Mouse (Mus musculus) liver, embryonic 16.5 days (tissue): ENCODE measurements around the gene Syt3. TPM values are rescaled to one million over a fixed set of nuclear protein-coding genes. Genes with fewer than 3 reads are reported as not detected.

Experiments
- ATAC-seq: fragments of 200-750 bp; cut with Nextera tagmentation; 2 replicates; pipeline ENCODE4 v1.8.0; 2017; ENCODE audit warnings: low read depth, mild to moderate bottlenecking, moderate number of reproducible peaks, moderate library complexity
- H3K27ac ChIP-seq: fragments of 300-500 bp; sonication (generic); 2 replicates; pipeline ENCODE4 v1.5.1; 2014; ENCODE audit warnings: mild to moderate bottlenecking, low read length
- H3K27me3 ChIP-seq: fragments of 300-500 bp; sonication (generic); 2 replicates; pipeline ENCODE4 v1.6.1; 2014; ENCODE audit warnings: low read depth, low read length, mixed read lengths; ENCODE audit not compliant: control insufficient read depth, insufficient read depth
- H3K36me3 ChIP-seq: fragments of 300-500 bp; sonication (generic); 2 replicates; pipeline ENCODE4 v1.6.1; 2014; ENCODE audit warnings: mild to moderate bottlenecking; ENCODE audit not compliant: control insufficient read depth, insufficient read depth
- H3K4me1 ChIP-seq: fragments of 300-500 bp; sonication (generic); 2 replicates; pipeline ENCODE4 v1.6.1; 2014; ENCODE audit warnings: low read depth, low read length, mixed read lengths; ENCODE audit not compliant: control insufficient read depth
- H3K4me2 ChIP-seq: fragments of 300-500 bp; sonication (generic); 2 replicates; pipeline ENCODE4 v1.6.1; 2014; ENCODE audit warnings: low read depth, low read length, mixed read lengths
- H3K4me3 ChIP-seq: fragments of 300-500 bp; sonication (generic); 2 replicates; pipeline ENCODE4 v1.5.1; 2014; ENCODE audit warnings: low read depth, mild to moderate bottlenecking, low read length
- H3K9ac ChIP-seq: fragments of 300-500 bp; sonication (generic); 2 replicates; pipeline ENCODE4 v1.6.1; 2014; ENCODE audit warnings: low read depth, low read length
- H3K9me3 ChIP-seq: fragments of 300-500 bp; sonication (generic); replicated peaks from 2 replicates; pipeline ENCODE4 v1.6.1; 2016; ENCODE audit warnings: low read length; ENCODE audit not compliant: control insufficient read depth
- WGBS: fragments of 180-500 bp; shearing (Covaris S2); extraction: QIAGEN DNeasy Blood & Tissue Kit; methylation state at CpG from one replicate; pipeline ENCODE4 v1.1.7; 2014; ENCODE audit not compliant: insufficient replicate concordance; 5-methylcytosine and 5-hydroxymethylcytosine counted together
- polyA plus RNA-seq: library from polyadenylated mRNA; unstranded; fragments of >200 nt; fragmentation: Nextera tagmentation; extraction: Ambion mirVana; gene quantifications from 2 replicates; pipeline ENCODE4 v1.2.1, GENCODE M21; 2015

Syt3 gene
- polyA plus RNA-seq, 1 experiment from 2014 or later, result not detected

- Histone ChIP-seq H3K27ac (no peak overlapping the region), H3K4me1 (peaks cover 13% of the 10 kb centered on the region), H3K4me2 (no peak overlapping the region), H3K4me3 (no peak overlapping the region), H3K9me3 (no peaks in the 10 kb centered on the region), H3K9ac (no peak overlapping the region), H3K27me3 (peaks cover 38% of the 10 kb centered on the region), H3K36me3 (no peaks in the 10 kb centered on the region)
- WGBS, result 38% methylated on average over 1 of the region's 1 CpGs
- ATAC-seq, result no peak
These were observed 53.3 kb downstream of the Syt3 start for GRCm38 (mm10) chr7:44437188-44437587.

- H3K9ac ChIP-seq, result no peak overlapping the region
- peaks cover 13% of the 10 kb centered on the region for H3K4me1 ChIP-seq
- no peak overlapping the region for H3K4me3 ChIP-seq
- no peak overlapping the region for H3K4me2 ChIP-seq
- H3K36me3 ChIP-seq, result no peaks in the 10 kb centered on the region
- no peak overlapping the region for H3K27ac ChIP-seq
- ATAC-seq, result no peak
- H3K9me3 ChIP-seq, result no peaks in the 10 kb centered on the region
- 59% methylated on average over 8 of the region's 8 CpGs for WGBS
- peaks cover 42% of the 10 kb centered on the region for H3K27me3 ChIP-seq
These were observed 54.0 kb downstream of the Syt3 start for GRCm38 (mm10) chr7:44437933-44438332.

GRCm38 (mm10) chr7:44439696-44440095 lies 55.8 kb downstream of the Syt3 start:
- no peak for ATAC-seq
- Histone ChIP-seq H3K4me3 (no peak overlapping the region), H3K36me3 (no peaks in the 10 kb centered on the region), H3K4me1 (peaks cover 6% of the 10 kb centered on the region), H3K4me2 (no peak overlapping the region), H3K9ac (no peak overlapping the region), H3K27me3 (peaks cover 60% of the 10 kb centered on the region), H3K9me3 (no peaks in the 10 kb centered on the region), H3K27ac (no peak overlapping the region)
- WGBS, result 34% methylated on average over 2 of the region's 2 CpGs

GRCm38 (mm10) chr7:44440479-44440878 lies 56.6 kb downstream of the Syt3 start:
- no peak for ATAC-seq
- H3K36me3 ChIP-seq, result no peaks in the 10 kb centered on the region

GRCm38 (mm10) chr7:44441180-44441579 lies 57.3 kb downstream of the Syt3 start:
- Histone ChIP-seq H3K4me3 (no peak overlapping the region), H3K9ac (no peak overlapping the region), H3K27ac (no peak overlapping the region), H3K4me2 (no peak overlapping the region), H3K27me3 (peaks cover 71% of the 10 kb centered on the region), H3K4me1 (peaks cover 5% of the 10 kb centered on the region), H3K36me3 (no peaks in the 10 kb centered on the region), H3K9me3 (no peaks in the 10 kb centered on the region)
- ATAC-seq, result no peak
- WGBS, result 17% methylated on average over 1 of the region's 1 CpGs

More at GRCm38 (mm10) chr7:44440479-44440878, 56.6 kb downstream of the Syt3 start:
- WGBS, result 60% methylated on average over 1 of the region's 1 CpGs
- no peak overlapping the region for H3K9ac ChIP-seq
- H3K9me3 ChIP-seq, result no peaks in the 10 kb centered on the region
- no peak overlapping the region for H3K27ac ChIP-seq
- H3K4me1 ChIP-seq, result peaks cover 6% of the 10 kb centered on the region
- peaks cover 66% of the 10 kb centered on the region for H3K27me3 ChIP-seq
- no peak overlapping the region for H3K4me2 ChIP-seq
- H3K4me3 ChIP-seq, result no peak overlapping the region

- Histone ChIP-seq H3K27ac (no peak overlapping the region), H3K9ac (no peak overlapping the region), H3K36me3 (no peaks in the 10 kb centered on the region), H3K9me3 (no peaks in the 10 kb centered on the region), H3K4me3 (no peak overlapping the region), H3K27me3 (peaks cover 76% of the 10 kb centered on the region), H3K4me1 (peaks cover under 1% of the 10 kb centered on the region; the same call in 1 of the 2 replicates), H3K4me2 (no peak overlapping the region)
- no peak for ATAC-seq
- WGBS, result 4% methylated on average over 14 of the region's 14 CpGs
These were observed 57.8 kb downstream of the Syt3 start for GRCm38 (mm10) chr7:44441648-44442109.

GRCm38 (mm10) chr7:44442407-44442821 lies 58.5 kb downstream of the Syt3 start:
- peaks cover 79% of the 10 kb centered on the region for H3K27me3 ChIP-seq
- WGBS, result 4% methylated on average over 14 of the region's 14 CpGs
- no peak overlapping the region for H3K4me2 ChIP-seq
- no peak overlapping the region for H3K9ac ChIP-seq
- no peaks in the 10 kb centered on the region for H3K4me1 ChIP-seq
- H3K4me3 ChIP-seq, result no peak overlapping the region
- H3K9me3 ChIP-seq, result no peaks in the 10 kb centered on the region
- no peak overlapping the region for H3K27ac ChIP-seq
- no peak for ATAC-seq
- H3K36me3 ChIP-seq, result no peaks in the 10 kb centered on the region

GRCm38 (mm10) chr7:44443268-44444173 lies 59.6 kb downstream of the Syt3 start:
- Histone ChIP-seq H3K9ac (no peak overlapping the region), H3K4me3 (no peak overlapping the region), H3K27me3 (peaks cover 83% of the 10 kb centered on the region), H3K4me1 (no peaks in the 10 kb centered on the region), H3K9me3 (no peaks in the 10 kb centered on the region), H3K4me2 (no peak overlapping the region), H3K27ac (no peak overlapping the region), H3K36me3 (no peaks in the 10 kb centered on the region)
- WGBS, result 9% methylated on average over 20 of the region's 20 CpGs
- no peak for ATAC-seq

GRCm38 (mm10) chr7:44444886-44445527 lies 61.1 kb downstream of the Syt3 start:
- H3K4me3 ChIP-seq, result no peak overlapping the region
- no peak overlapping the region for H3K4me2 ChIP-seq
- peaks cover 74% of the 10 kb centered on the region for H3K27me3 ChIP-seq
- no peaks in the 10 kb centered on the region for H3K36me3 ChIP-seq
- H3K4me1 ChIP-seq, result no peaks in the 10 kb centered on the region
- 8% methylated on average over 29 of the region's 29 CpGs for WGBS
- ATAC-seq, result no peak
- no peaks in the 10 kb centered on the region for H3K9me3 ChIP-seq
- H3K9ac ChIP-seq, result no peak overlapping the region
- no peak overlapping the region for H3K27ac ChIP-seq
